Mouse (Mus musculus) neural tube, embryonic 15.5 days (tissue): ENCODE measurements around the gene Utp11. TPM values are rescaled to one million over a fixed set of nuclear protein-coding genes. Genes with fewer than 3 reads are reported as not detected.

Experiments used
- ATAC-seq: fragments of 200-750 bp; cut with Nextera tagmentation; 2 replicates; pipeline ENCODE4 v1.8.0; 2017; ENCODE audit warnings: mild to moderate bottlenecking, moderate TSS enrichment, moderate library complexity; ENCODE audit not compliant: low FRiP score
- H3K27ac ChIP-seq: fragments of 300-500 bp; sonication (generic); replicated peaks from 2 replicates; pipeline ENCODE4 v1.5.1; 2015; ENCODE audit warnings: mild to moderate bottlenecking, inconsistent platforms
- H3K27me3 ChIP-seq: fragments of 300-500 bp; sonication (generic); replicated peaks from 2 replicates; pipeline ENCODE4 v1.6.1; 2015; ENCODE audit warnings: inconsistent platforms
- H3K36me3 ChIP-seq: fragments of 300-500 bp; sonication (generic); 2 replicates; pipeline ENCODE4 v1.6.1; 2015; ENCODE audit warnings: inconsistent platforms
- H3K4me1 ChIP-seq: fragments of 300-500 bp; sonication (generic); 2 replicates; pipeline ENCODE4 v1.6.1; 2015; ENCODE audit warnings: inconsistent platforms
- H3K4me2 ChIP-seq: fragments of 300-500 bp; sonication (generic); 2 replicates; pipeline ENCODE4 v1.6.1; 2015; ENCODE audit warnings: inconsistent platforms, mild to moderate bottlenecking, moderate library complexity
- H3K4me3 ChIP-seq: fragments of 300-500 bp; sonication (generic); replicated peaks from 2 replicates; pipeline ENCODE4 v1.5.1; 2015; ENCODE audit warnings: mild to moderate bottlenecking, inconsistent platforms
- H3K9ac ChIP-seq: fragments of 300-500 bp; sonication (generic); replicated peaks from 2 replicates; pipeline ENCODE4 v1.6.1; 2015; ENCODE audit warnings: mild to moderate bottlenecking, inconsistent platforms
- H3K9me3 ChIP-seq: fragments of 300-500 bp; sonication (generic); replicated peaks from 2 replicates; pipeline ENCODE4 v1.6.1; 2016; ENCODE audit warnings: inconsistent platforms
- WGBS: fragments of 180-500 bp; shearing (Covaris S2); methylation state at CpG from one replicate; pipeline ENCODE4 v1.1.7; 2015; ENCODE audit warnings: mixed read lengths; 5-methylcytosine and 5-hydroxymethylcytosine counted together
- polyA plus RNA-seq: library from polyadenylated mRNA; unstranded; fragments of >200 nt; fragmentation: Nextera tagmentation; extraction: Ambion mirVana; gene quantifications from 2 replicates; pipeline ENCODE4 v1.2.1, GENCODE M21; 2015

Gene Utp11
- polyA plus RNA-seq, result 41.4 and 47.8 TPM in 2 replicates

DNA sequence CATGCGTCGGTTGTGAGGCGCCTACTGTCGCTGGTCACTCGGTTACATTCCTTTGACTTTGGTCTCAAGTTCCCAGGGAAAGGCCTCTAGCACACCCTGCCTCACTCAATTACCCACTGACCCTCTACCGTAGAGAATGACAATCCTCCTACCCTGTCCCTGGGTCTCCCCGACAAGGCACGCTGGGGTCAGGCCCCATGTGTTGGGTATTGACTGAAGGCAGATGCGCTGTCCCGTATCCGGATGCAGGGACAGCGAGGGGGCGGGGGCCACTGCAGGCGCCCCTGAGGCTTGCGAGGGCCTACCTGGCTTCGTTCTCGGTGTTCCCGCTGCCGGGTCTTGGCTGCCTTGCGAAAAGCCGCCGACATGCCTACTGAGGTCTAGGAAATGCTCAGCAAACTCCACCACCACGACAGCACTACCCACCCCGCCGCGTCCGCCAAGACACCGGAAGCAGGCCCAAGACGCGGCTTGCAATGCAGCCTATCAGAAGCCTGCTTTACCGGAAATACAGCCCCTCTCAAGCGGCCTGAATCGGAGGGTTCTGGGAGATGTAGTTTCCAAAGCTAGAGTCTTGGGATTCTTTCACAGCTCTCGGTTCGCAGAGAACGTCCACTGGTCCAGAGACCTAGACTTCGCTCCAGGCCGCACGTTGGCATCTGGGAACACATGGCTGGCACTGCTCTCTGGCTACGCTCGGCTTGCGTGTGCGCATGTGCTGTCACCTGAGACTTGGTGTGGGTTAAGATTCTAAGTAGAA lies at the start of gene Utp11:
Gene Utp11 (minus strand): TSS at position 466 of the 760 bp plus-strand sequence.
- under 1% methylated on average over 43 of the region's 43 CpGs for WGBS

GRCm38 (mm10) chr4:124742839-124743238 lies 49.4 kb upstream of the Utp11 start:
- Histone ChIP-seq H3K4me1 (peaks cover 17% of the 10 kb centered on the region), H3K4me2 (peak overlapping the region; percentile 78; the same call in 1 of the 2 replicates), H3K27me3 (no peaks in the 10 kb centered on the region), H3K27ac (no peak overlapping the region), H3K9me3 (no peaks in the 10 kb centered on the region), H3K4me3 (no peak overlapping the region), H3K9ac (no peak overlapping the region), H3K36me3 (peaks cover 18% of the 10 kb centered on the region)
- ATAC-seq, result no peak
- 90% methylated on average over 11 of the region's 11 CpGs for WGBS

More for the DNA sequence above, at the start of gene Utp11:
- Histone ChIP-seq H3K27me3 (peaks cover 20% of the 10 kb centered on the region), H3K4me3 (peak within 1 kb of the TSS; percentile 86), H3K9me3 (no peaks in the 10 kb centered on the region), H3K27ac (peak within 1 kb of the TSS; percentile 79), H3K4me1 (peaks cover 28% of the 10 kb centered on the region), H3K9ac (peak within 1 kb of the TSS; percentile 93), H3K4me2 (peak within 1 kb of the TSS; percentile 79), H3K36me3 (no peaks in the 10 kb centered on the region; the same call in none of the 2 replicates)
- ATAC-seq, result peak; percentile 96

GRCm38 (mm10) chr4:124741376-124742343 lies 48.3 kb upstream of the Utp11 start, which contains the start of gene Inpp5b:
Inpp5b (plus strand) TSS chr4:124741850.
- H3K4me2 ChIP-seq, result peak within 1 kb of the TSS; percentile 78
- H3K4me1 ChIP-seq, result peaks cover 28% of the 10 kb centered on the region
- peak within 1 kb of the TSS; percentile 52 for H3K27ac ChIP-seq
- peak; percentile 86 for ATAC-seq
- no peaks in the 10 kb centered on the region for H3K27me3 ChIP-seq
- H3K36me3 ChIP-seq, result peaks cover 9% of the 10 kb centered on the region
- peak within 1 kb of the TSS; percentile 62 for H3K4me3 ChIP-seq
- no peaks in the 10 kb centered on the region for H3K9me3 ChIP-seq
- H3K9ac ChIP-seq, result peak within 1 kb of the TSS; percentile 64
- 16% methylated on average over 25 of the region's 25 CpGs for WGBS

DNA sequence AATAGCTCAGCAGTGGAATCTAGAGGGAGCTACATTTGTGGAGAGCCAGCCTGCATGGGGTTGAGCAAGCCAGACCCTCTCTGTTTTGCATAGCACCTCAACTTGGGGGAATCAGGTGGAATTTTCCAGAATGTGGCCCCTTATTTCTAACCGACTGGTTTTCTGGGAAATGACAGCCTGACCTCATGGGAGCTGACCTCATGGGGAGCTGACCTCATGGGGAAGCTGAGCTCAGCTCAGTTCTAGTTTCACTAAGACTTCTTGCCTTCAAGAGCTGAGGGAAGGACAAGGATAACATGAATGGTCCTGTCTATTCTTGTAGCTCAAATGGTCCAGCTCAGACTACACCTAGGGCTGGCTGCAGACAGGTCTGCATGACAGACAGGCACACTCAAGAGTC lies 45.4 kb upstream of the Utp11 start:
- H3K27me3 ChIP-seq, result no peaks in the 10 kb centered on the region
- no peaks in the 10 kb centered on the region for H3K9me3 ChIP-seq
- no peak overlapping the region for H3K9ac ChIP-seq
- H3K4me2 ChIP-seq, result no peak overlapping the region
- no peak overlapping the region for H3K4me3 ChIP-seq
- no peak for ATAC-seq
- no peak overlapping the region for H3K27ac ChIP-seq
- peaks cover 36% of the 10 kb centered on the region for H3K4me1 ChIP-seq
- WGBS, result 65% methylated on average over 1 of the region's 1 CpGs
- peaks cover under 1% of the 10 kb centered on the region; the same call in 1 of the 2 replicates for H3K36me3 ChIP-seq

- Histone ChIP-seq H3K4me1 (peaks cover 33% of the 10 kb centered on the region), H3K4me3 (no peak overlapping the region), H3K9me3 (no peaks in the 10 kb centered on the region), H3K9ac (no peak overlapping the region), H3K36me3 (peaks cover 8% of the 10 kb centered on the region), H3K27me3 (no peaks in the 10 kb centered on the region), H3K27ac (no peak overlapping the region), H3K4me2 (no peak overlapping the region)
- WGBS, result 62% methylated on average over 4 of the region's 4 CpGs
- no peak for ATAC-seq
Measured at GRCm38 (mm10) chr4:124738013-124738412, 44.6 kb upstream of the Utp11 start.

DNA sequence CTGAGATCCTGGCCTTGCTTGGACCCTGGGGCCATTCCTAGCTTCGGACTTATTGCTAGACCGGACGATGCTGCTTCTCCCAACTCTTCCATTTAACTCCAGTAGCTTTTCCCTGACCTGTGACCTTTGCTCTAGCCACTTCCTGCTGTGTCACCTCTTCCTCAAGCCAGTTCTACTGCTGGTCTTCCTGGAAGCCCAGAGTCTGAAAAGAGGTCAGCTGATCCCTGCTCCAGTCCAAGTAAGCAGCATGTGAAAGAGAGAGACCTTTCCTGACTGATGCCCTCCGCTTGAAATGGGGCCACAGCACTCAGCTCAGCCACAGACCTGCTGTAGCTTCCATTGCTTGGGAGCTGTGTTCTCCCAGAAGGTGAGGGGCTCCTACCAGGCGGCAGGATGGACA lies 44.1 kb upstream of the Utp11 start:
- Histone ChIP-seq H3K4me3 (no peak overlapping the region), H3K27ac (0 out of 2 replicates have a peak overlapping the region, but pooled peaks have one; percentile 48), H3K4me1 (peaks cover 28% of the 10 kb centered on the region), H3K9ac (no peak overlapping the region), H3K27me3 (no peaks in the 10 kb centered on the region), H3K9me3 (no peaks in the 10 kb centered on the region), H3K4me2 (no peak overlapping the region), H3K36me3 (peaks cover 13% of the 10 kb centered on the region)
- ATAC-seq, result no peak
- WGBS, result 82% methylated on average over 5 of the region's 5 CpGs

GRCm38 (mm10) chr4:124736952-124737351 lies 43.6 kb upstream of the Utp11 start:
- Histone ChIP-seq H3K36me3 (peaks cover 19% of the 10 kb centered on the region), H3K9ac (no peak overlapping the region), H3K4me2 (no peak overlapping the region), H3K4me3 (no peak overlapping the region), H3K4me1 (peaks cover 23% of the 10 kb centered on the region), H3K9me3 (no peaks in the 10 kb centered on the region), H3K27me3 (no peaks in the 10 kb centered on the region), H3K27ac (peak overlapping the region; percentile 48)
- ATAC-seq, result no peak
- WGBS, result 59% methylated on average over 2 of the region's 2 CpGs

DNA sequence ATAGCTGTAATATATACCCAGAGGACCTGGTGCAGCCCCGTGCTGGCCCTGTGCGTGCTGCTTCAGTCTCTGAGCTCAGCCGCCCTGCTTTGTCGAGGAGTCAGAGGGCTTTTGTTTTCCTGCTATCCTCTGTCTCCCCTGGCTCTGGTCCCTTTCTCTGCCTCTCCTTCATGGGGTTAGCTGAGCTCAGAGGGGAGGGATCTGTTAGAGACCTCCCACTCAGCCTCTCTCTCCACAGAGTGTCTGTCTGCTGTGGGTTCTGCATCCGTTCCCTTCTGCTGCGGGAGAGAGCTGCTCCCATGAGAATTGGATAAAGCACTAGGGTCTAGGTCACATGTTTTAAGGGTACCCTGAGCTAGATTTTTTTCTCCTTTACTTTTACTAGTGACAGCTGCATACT lies 32.7 kb upstream of the Utp11 start:
- no peak overlapping the region for H3K9ac ChIP-seq
- WGBS, result 93% methylated on average over 6 of the region's 6 CpGs
- H3K9me3 ChIP-seq, result no peaks in the 10 kb centered on the region
- no peak overlapping the region for H3K4me2 ChIP-seq
- no peak for ATAC-seq
- no peaks in the 10 kb centered on the region for H3K27me3 ChIP-seq
- peaks cover 96% of the 10 kb centered on the region for H3K36me3 ChIP-seq
- H3K27ac ChIP-seq, result no peak overlapping the region
- no peak overlapping the region for H3K4me3 ChIP-seq
- H3K4me1 ChIP-seq, result no peaks in the 10 kb centered on the region

DNA sequence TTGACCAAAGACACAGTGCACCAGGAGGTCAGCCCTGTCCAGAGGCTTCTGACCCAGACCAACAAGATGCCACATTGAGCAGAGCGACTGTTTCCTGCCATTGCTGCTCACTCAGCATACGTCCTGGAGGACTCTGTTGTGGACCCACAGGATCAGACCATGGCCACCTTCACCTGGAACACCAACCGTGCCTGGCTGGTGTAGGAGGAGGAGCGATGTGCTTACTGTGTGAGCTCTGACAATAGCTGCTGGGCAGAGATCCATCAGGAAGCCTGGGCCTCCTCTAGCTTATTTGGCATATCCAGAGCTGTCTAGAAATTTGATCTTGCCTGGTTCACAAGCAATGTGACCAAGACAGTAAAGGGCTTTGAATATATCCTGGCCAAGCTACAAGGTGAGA lies 25.7 kb upstream of the Utp11 start:
- peaks cover 67% of the 10 kb centered on the region for H3K36me3 ChIP-seq
- H3K27ac ChIP-seq, result no peak overlapping the region
- H3K4me2 ChIP-seq, result no peak overlapping the region
- WGBS, result 95% methylated on average over 4 of the region's 4 CpGs
- peaks cover 21% of the 10 kb centered on the region for H3K4me1 ChIP-seq
- H3K4me3 ChIP-seq, result no peak overlapping the region
- ATAC-seq, result no peak
- no peak overlapping the region for H3K9ac ChIP-seq
- no peaks in the 10 kb centered on the region for H3K27me3 ChIP-seq
- H3K9me3 ChIP-seq, result no peaks in the 10 kb centered on the region

DNA sequence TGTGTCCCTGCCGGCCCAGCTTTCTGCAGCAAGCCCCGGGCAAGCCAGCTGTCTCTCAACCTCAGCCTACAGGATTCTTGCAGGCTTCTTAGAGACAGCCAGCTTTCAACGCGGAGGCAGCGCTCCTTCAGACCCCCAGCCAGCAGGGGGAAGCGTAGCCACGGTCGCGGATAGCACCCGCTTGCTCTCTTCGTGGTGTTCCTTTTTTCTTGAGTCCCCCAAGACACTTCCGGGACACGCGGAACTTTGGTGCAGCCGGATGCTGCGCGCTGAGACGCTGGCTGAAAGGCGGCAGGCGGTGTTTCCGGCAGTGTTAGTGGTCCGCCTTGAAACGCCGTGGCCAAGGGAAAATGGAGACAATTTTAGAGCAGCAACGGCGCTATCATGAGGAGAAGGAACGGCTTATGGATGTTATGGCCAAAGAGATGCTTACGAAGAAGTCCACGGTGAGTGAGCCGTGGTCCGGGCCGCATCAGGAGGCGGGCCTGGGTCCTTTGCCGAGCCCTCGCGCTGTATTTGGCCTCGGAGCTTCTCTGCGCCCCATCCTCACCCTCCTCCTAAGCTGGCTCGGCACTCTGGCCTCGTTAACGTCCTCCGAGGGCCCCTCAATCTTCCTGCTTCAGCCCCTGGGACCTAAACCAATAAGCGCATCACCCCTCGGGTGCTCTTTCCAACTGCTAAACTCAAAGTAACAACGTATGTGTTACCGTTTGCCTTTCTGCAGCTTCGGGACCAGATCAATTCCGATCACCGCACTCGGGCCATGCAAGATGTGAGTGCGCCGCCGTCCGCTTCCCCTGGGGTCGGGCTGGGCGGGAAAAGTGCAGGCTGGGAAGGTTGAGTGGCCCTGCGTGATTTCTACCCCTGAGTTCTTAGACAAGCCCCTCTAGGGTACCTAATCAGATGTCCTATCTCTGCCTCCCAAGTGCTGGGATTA lies 21.4 kb upstream of the Utp11 start, which contains the start of gene Sf3a3:
Gene Sf3a3 (plus strand): TSS at position 232 of the 937 bp plus-strand sequence.
- Histone ChIP-seq H3K4me2 (peak within 1 kb of the TSS; percentile 96), H3K27ac (peak within 1 kb of the TSS; percentile 82), H3K36me3 (peaks cover 29% of the 10 kb centered on the region), H3K4me3 (peak within 1 kb of the TSS; percentile 85), H3K9me3 (no peaks in the 10 kb centered on the region), H3K27me3 (peaks cover 10% of the 10 kb centered on the region), H3K4me1 (peaks cover 28% of the 10 kb centered on the region), H3K9ac (peak within 1 kb of the TSS; percentile 82)
- under 1% methylated on average over 57 of the region's 57 CpGs for WGBS
- peak; percentile 93 for ATAC-seq
